Mouse (Mus musculus): ENCODE results near the gene Cacnb1.

Gene Cacnb1

GRCm38 (mm10) chr11:98022555-98023371, at the start of gene Cacnb1:
Gene Cacnb1, minus strand, starts transcription at chr11:98023034.
- DNase-seq, result peak; percentile 90

- no peak for DNase-seq
These were observed 44.4 kb upstream of the Cacnb1 start for GRCm38 (mm10) chr11:98067255-98067654.

GRCm38 (mm10) chr11:98066201-98066600, 43.4 kb upstream of the Cacnb1 start:
- DNase-seq, result no peak

GRCm38 (mm10) chr11:98061904-98062562, 39.2 kb upstream of the Cacnb1 start:
- DNase-seq, result no peak

GRCm38 (mm10) chr11:98061441-98061840, 38.6 kb upstream of the Cacnb1 start:
- no peak for DNase-seq

- DNase-seq, result no peak
These were observed 37.4 kb upstream of the Cacnb1 start for GRCm38 (mm10) chr11:98060104-98060692.

- peak; percentile 53 for DNase-seq
These were observed 36.8 kb upstream of the Cacnb1 start for GRCm38 (mm10) chr11:98059662-98060061.

GRCm38 (mm10) chr11:98057998-98058397, 35.2 kb upstream of the Cacnb1 start:
- peak; percentile 52 for DNase-seq

GRCm38 (mm10) chr11:98057466-98057865, 34.6 kb upstream of the Cacnb1 start:
- DNase-seq, result no peak

GRCm38 (mm10) chr11:98052989-98053834, 30.4 kb upstream of the Cacnb1 start, which contains the start of gene Stac2:
Gene Stac2, minus strand, starts transcription at chr11:98053462.
- DNase-seq, result peak; percentile 94

- DNase-seq, result peak; percentile 70
These were observed 29.5 kb upstream of the Cacnb1 start for GRCm38 (mm10) chr11:98052129-98052988.

GRCm38 (mm10) chr11:98051611-98052128, 28.8 kb upstream of the Cacnb1 start:
- peak; percentile 79 for DNase-seq

GRCm38 (mm10) chr11:98050940-98051339, 28.1 kb upstream of the Cacnb1 start:
- DNase-seq, result no peak

- DNase-seq, result no peak
These were observed 27.6 kb upstream of the Cacnb1 start for GRCm38 (mm10) chr11:98050520-98050815.

- DNase-seq, result no peak
These were observed 27.1 kb upstream of the Cacnb1 start for GRCm38 (mm10) chr11:98049672-98050519.

GRCm38 (mm10) chr11:98047745-98048144, 24.9 kb upstream of the Cacnb1 start:
- DNase-seq, result no peak

- DNase-seq, result no peak
These were observed 23.6 kb upstream of the Cacnb1 start for GRCm38 (mm10) chr11:98046466-98046865.

- no peak for DNase-seq
These were observed 22.8 kb upstream of the Cacnb1 start for GRCm38 (mm10) chr11:98045596-98045995.

- no peak for DNase-seq
These were observed 21.2 kb upstream of the Cacnb1 start for GRCm38 (mm10) chr11:98044074-98044473.

- no peak for DNase-seq
These were observed 19.9 kb upstream of the Cacnb1 start for GRCm38 (mm10) chr11:98042741-98043140.

- no peak for DNase-seq
These were observed 18.1 kb upstream of the Cacnb1 start for GRCm38 (mm10) chr11:98040975-98041374.

All from retina, postnatal 1 day (tissue).